Mouse (Mus musculus) kidney, postnatal 4 days (tissue): Measurements from ENCODE around the gene Coq4.

Experiments
- DNase-seq, 2 experiments: peaks; one replicate each; pipeline ENCODE4 v3.0.0; 2021; ENCODE audit warnings: mixed read lengths in 2 of 2

The Coq4 gene

DNA sequence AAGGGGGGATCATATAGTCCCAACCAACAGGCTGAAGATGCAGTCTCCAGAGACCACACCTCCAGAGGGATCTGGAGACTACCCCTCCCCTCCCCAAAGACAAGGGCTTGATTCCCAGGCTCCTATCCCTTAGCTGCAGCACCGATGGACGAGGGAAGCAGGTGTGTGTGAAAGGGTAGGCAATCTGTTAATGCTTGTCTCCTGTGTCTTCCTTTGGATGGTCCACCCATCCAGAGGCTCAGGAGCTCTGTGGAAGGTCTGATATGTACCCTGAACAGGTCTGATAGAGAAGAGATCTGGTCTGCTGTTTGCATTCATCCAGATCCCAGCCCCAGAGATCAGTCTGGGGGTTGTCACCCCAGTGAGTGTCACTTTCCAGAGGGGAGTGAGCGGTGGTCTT is 59.6 kb downstream of the Coq4 start:
- no peak for DNase-seq
